28 mouse cellular contexts compared by ENCODE assay signal in genomic region chr8:59384711-59385110, GRCm38 (mm10).
A peak's percentile ranks its signal among the peaks of the same experiment; 100 is the strongest.
DNase-seq lines count a peak whose midpoint lies in the region; ATAC-seq and TF ChIP-seq lines count a peak whose summit lies in the region.
"Had no signal": no experiment of that assay in that cellular context is flagged by ENCODE, and none has a peak within 500 bp of the region (broad histone marks: within the 10 kb centered on the region; RNA-seq: fewer than 3 reads in every experiment).

No protein-coding gene starts in this region.

- no peaks in the 10 kb centered on the region for H3K36me3 ChIP-seq in heart, adult 2 months (ENCODE audit: control insufficient read depth, insufficient read depth, low read length)
- no peaks in the 10 kb centered on the region for H3K36me3 ChIP-seq in heart, embryonic 11.5 days (ENCODE audit: control insufficient read depth, insufficient read depth, low read length)
- no peaks in the 10 kb centered on the region for H3K36me3 ChIP-seq in CH12.LX (replicated peaks in 1 of 2; ENCODE audit: control insufficient read depth in 1 of 2, insufficient read depth in 1 of 2, low read length in 1 of 2)
- H3K36me3 ChIP-seq: embryonic facial prominence, embryonic 13.5 days; forebrain, embryonic 12.5 days; heart, embryonic 13.5 days; hindbrain, embryonic 12.5 days; limb, embryonic 10.5 days; midbrain, embryonic 13.5 days; neural tube, embryonic 12.5 days had no signal

- WGBS in heart, adult 2 months = 27% methylated on average over 1 of the region's 1 CpGs
- 44% methylated on average over 1 of the region's 1 CpGs for WGBS in heart, embryonic 11.5 days (ENCODE audit: insufficient replicate concordance)

- ATAC-seq in heart, embryonic 11.5 days (replicated peaks; ENCODE audit: insufficient number of reproducible peaks, low FRiP score, low TSS enrichment) = no peak
- ATAC-seq: inflammation-experienced regulatory T-cells, adult 6 months; liver, postnatal 0 days; midbrain, embryonic 13.5 days; Patski had no signal

- H3K4me3 ChIP-seq in heart, adult 2 months = no peak overlapping the region
- H3K4me3 ChIP-seq in heart, embryonic 11.5 days (ENCODE audit: low read depth, low read length) = no peak overlapping the region
- H3K4me3 ChIP-seq in layer of hippocampus, adult 2 months = no peak overlapping the region
- no peak overlapping the region for H3K4me3 ChIP-seq in CH12.LX (replicated peaks in 1 of 3; ENCODE audit: low read depth in 2 of 3, low read length in 2 of 3, poor library complexity in 1 of 3)
- H3K4me3 ChIP-seq: embryonic facial prominence, embryonic 13.5 days; erythroblast, embryonic 14.5 days; forebrain, embryonic 12.5 days; heart, embryonic 13.5 days; hindbrain, embryonic 12.5 days; limb, embryonic 10.5 days; midbrain, embryonic 13.5 days; neural tube, embryonic 12.5 days had no signal

- dilution Hi-C loops in CH12.LX (cut with MboI; ENCODE audit: extremely low pct_ligation_motif_present, extremely low pct_unique_long_range_greater_than_20kb, low sequenced_read_pairs) = no loop called here

- no peak; the same call in 1 of the 2 replicates for TF ChIP-seq RAD21 in CH12.LX (IDR thresholded peaks at IDR 0.05; ENCODE audit: low read depth, low read length)

- no peaks in the 10 kb centered on the region for H3K27me3 ChIP-seq in heart, adult 2 months (ENCODE audit: control insufficient read depth, insufficient read depth, low read length)
- H3K27me3 ChIP-seq in heart, embryonic 11.5 days (ENCODE audit: control insufficient read depth, insufficient read depth, low read length) = no peaks in the 10 kb centered on the region
- H3K27me3 ChIP-seq in CH12.LX (replicated peaks) = no peaks in the 10 kb centered on the region
- H3K27me3 ChIP-seq: embryonic facial prominence, embryonic 13.5 days; forebrain, embryonic 12.5 days; heart, embryonic 13.5 days; hindbrain, embryonic 12.5 days; midbrain, embryonic 13.5 days; neural tube, embryonic 12.5 days; Patski had no signal

- intact Hi-C loops in heart, adult 2 months (cut with DNase I) = no loop called here

- DNase-seq in heart, adult 2 months = no peak
- no peak for DNase-seq in layer of hippocampus, adult 2 months (ENCODE audit: low spot score in 2 of 2)
- DNase-seq in layer of hippocampus, adult 8-10 months (ENCODE audit: low spot score in 2 of 2) = no peak
- DNase-seq in 3T3-L1 (ENCODE audit: low read depth, low spot score) (peak; percentile 10), CH12.LX (ENCODE audit: extremely low read depth) (no peak)
- no peak for DNase-seq in adrenal gland, postnatal 10 days
- DNase-seq in right cerebral cortex, postnatal 4 days = no peak
- DNase-seq: cerebellum, adult 18-20 months; cerebellum, postnatal 14 days; embryo, embryonic 11 days; kidney, postnatal 4 days; liver; liver, postnatal 0 days; lung, postnatal 10 days; right cerebral cortex, postnatal 14 days; spleen, adult 18-20 months; thymus, postnatal 25 days had no signal

- peak; percentile 61 for TF ChIP-seq CTCF in heart, adult 2 months (IDR thresholded peaks at IDR 0.05)
- peak; percentile 73 for TF ChIP-seq CTCF in layer of hippocampus, adult 2 months (conservative IDR thresholded peaks at IDR 0.05)
- peak in 1 of 2 experiments; percentile 10; a peak in 1 of 4 replicates for TF ChIP-seq CTCF in CH12.LX (conservative IDR thresholded peaks at IDR 0.05 in 1 of 2, IDR thresholded peaks at IDR 0.05 in 1 of 2; ENCODE audit: low read depth in 2 of 2, low read length in 2 of 2)

- in situ Hi-C loops in CH12.LX (cut with MboI; ENCODE audit: low pct_ligation_motif_present, low pct_unique_long_range_greater_than_20kb, low sequenced_read_pairs) = no loop called here

- TF ChIP-seq EP300 in heart, adult 2 months (IDR thresholded peaks at IDR 0.05; ENCODE audit: insufficient read depth, low read depth, low read length) = no peak
- no peak for TF ChIP-seq EP300 in CH12.LX (IDR thresholded peaks at IDR 0.05; ENCODE audit: low read length)

- H3K4me2 ChIP-seq in heart, embryonic 11.5 days = no peak overlapping the region
- no peak overlapping the region for H3K4me2 ChIP-seq in CH12.LX (ENCODE audit: insufficient read depth, low read depth, poor library complexity, severe bottlenecking)
- H3K4me2 ChIP-seq: embryonic facial prominence, embryonic 13.5 days; forebrain, embryonic 12.5 days; heart, embryonic 13.5 days; hindbrain, embryonic 12.5 days; midbrain, embryonic 13.5 days; neural tube, embryonic 12.5 days had no signal

- no peak overlapping the region for H3K27ac ChIP-seq in heart, adult 2 months
- H3K27ac ChIP-seq in heart, embryonic 11.5 days (ENCODE audit: low read depth, low read length) = no peak overlapping the region
- no peak overlapping the region for H3K27ac ChIP-seq in layer of hippocampus, adult 2 months
- H3K27ac ChIP-seq in CH12.LX (ENCODE audit: insufficient read depth, low read depth) = no peak overlapping the region
- H3K27ac ChIP-seq: embryonic facial prominence, embryonic 13.5 days; forebrain, embryonic 12.5 days; heart, embryonic 13.5 days; hindbrain, embryonic 12.5 days; limb, embryonic 10.5 days; midbrain, embryonic 13.5 days; neural tube, embryonic 12.5 days had no signal

- no peaks in the 10 kb centered on the region for H3K79me2 ChIP-seq in heart, adult 2 months (replicated peaks; ENCODE audit: control insufficient read depth, insufficient read depth, low read length)
- no peaks in the 10 kb centered on the region for H3K79me2 ChIP-seq in CH12.LX (replicated peaks; ENCODE audit: control insufficient read depth, extremely low read depth, insufficient read depth, poor library complexity, severe bottlenecking)

- H3K9me3 ChIP-seq in heart, embryonic 11.5 days (replicated peaks; ENCODE audit: control insufficient read depth, low read length) = no peaks in the 10 kb centered on the region
- H3K9me3 ChIP-seq in CH12.LX (replicated peaks; ENCODE audit: low read length) = peaks cover 28% of the 10 kb centered on the region
- H3K9me3 ChIP-seq: embryonic facial prominence, embryonic 13.5 days; forebrain, embryonic 12.5 days; heart, embryonic 13.5 days; hindbrain, embryonic 12.5 days; limb, embryonic 10.5 days; neural tube, embryonic 12.5 days had no signal

- H3K9ac ChIP-seq in heart, adult 2 months (ENCODE audit: low read depth, low read length) = no peak overlapping the region
- no peak overlapping the region for H3K9ac ChIP-seq in heart, embryonic 11.5 days (ENCODE audit: low read depth, low read length)
- H3K9ac ChIP-seq in CH12.LX (ENCODE audit: insufficient read depth, low read depth) = no peak overlapping the region
- H3K9ac ChIP-seq: embryonic facial prominence, embryonic 13.5 days; forebrain, embryonic 12.5 days; heart, embryonic 13.5 days; hindbrain, embryonic 12.5 days; liver, postnatal 0 days; midbrain, embryonic 13.5 days; neural tube, embryonic 12.5 days had no signal

- TF ChIP-seq POLR2A in heart, adult 2 months (IDR thresholded peaks at IDR 0.05; ENCODE audit: insufficient read depth, low read depth, low read length) = no peak
- no peak for TF ChIP-seq POLR2A in CH12.LX (IDR thresholded peaks at IDR 0.05; ENCODE audit: low read depth, low read length)

- no peaks in the 10 kb centered on the region for H3K4me1 ChIP-seq in heart, adult 2 months (ENCODE audit: control insufficient read depth, insufficient read depth, low read length)
- no peaks in the 10 kb centered on the region for H3K4me1 ChIP-seq in heart, embryonic 11.5 days (ENCODE audit: control insufficient read depth, insufficient read depth, low read length)
- H3K4me1 ChIP-seq in CH12.LX (ENCODE audit: control insufficient read depth in 1 of 2, insufficient read depth in 2 of 2) = no peaks in the 10 kb centered on the region
- H3K4me1 ChIP-seq: embryonic facial prominence, embryonic 13.5 days; forebrain, embryonic 12.5 days; heart, embryonic 13.5 days; hindbrain, embryonic 12.5 days; limb, embryonic 10.5 days; midbrain, embryonic 13.5 days; neural tube, embryonic 12.5 days had no signal

TF ChIP-seq in CH12.LX, 34 proteins besides CTCF, POLR2A, EP300 and RAD21:
- no peak for TF ChIP-seq TBP (conservative IDR thresholded peaks at IDR 0.05; ENCODE audit: low read depth, low read length)
- no peak for TF ChIP-seq POLR2AphosphoS2 (IDR thresholded peaks at IDR 0.05; ENCODE audit: low read depth, low read length)
- TF ChIP-seq SMC3 (IDR thresholded peaks at IDR 0.05; ENCODE audit: low read depth, low read length) = peak; percentile 6; the same call in 1 of the 2 replicates
